Mouse (Mus musculus): ENCODE measurements around the gene Sipa1l3.

DNA sequence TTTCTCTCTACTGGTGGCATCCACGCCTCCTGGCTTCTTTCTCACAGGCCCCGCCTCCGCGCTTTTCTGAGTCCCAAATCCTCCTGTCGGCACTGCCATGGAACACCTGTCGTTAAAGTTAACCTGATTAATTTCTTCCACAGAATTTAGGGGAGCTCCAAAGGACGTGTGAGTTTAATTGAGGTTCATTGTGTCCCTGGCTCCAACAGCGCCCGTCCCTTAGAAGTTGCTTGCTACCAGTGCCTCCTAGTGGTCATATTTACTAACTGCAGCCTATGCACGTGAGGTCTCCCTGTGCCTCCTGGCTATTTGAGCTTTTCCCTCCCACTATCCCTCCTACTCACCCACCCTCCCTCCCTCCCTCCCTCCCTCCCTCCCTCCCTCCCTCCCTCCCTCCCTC, 221.4 kb downstream of the Sipa1l3 start:
- TF ChIP-seq CTCF (IDR thresholded peaks at IDR 0.05; ENCODE audit: low read depth, low read length) (peak; percentile 86), EP300 (IDR thresholded peaks at IDR 0.05; ENCODE audit: insufficient read depth, low read depth, low read length) (no peak)
